Mouse (Mus musculus): ENCODE results near the gene Cd207.
"Not testable (repeated sequence)": the region's sequence is repeated elsewhere in the genome, so short reads cannot be mapped to it uniquely, and the experiment has no call there.

Cd207 gene

GRCm38 (mm10) chr6:83634631-83635030, 43.0 kb downstream of the Cd207 start:
- in situ Hi-C loops (cut with MboI; ENCODE audit: low pct_unique_long_range_greater_than_20kb in 1 of 2, low sequenced_read_pairs in 2 of 2, unreplicated experiment in 1 of 2) = not testable (repeated sequence)

DNA sequence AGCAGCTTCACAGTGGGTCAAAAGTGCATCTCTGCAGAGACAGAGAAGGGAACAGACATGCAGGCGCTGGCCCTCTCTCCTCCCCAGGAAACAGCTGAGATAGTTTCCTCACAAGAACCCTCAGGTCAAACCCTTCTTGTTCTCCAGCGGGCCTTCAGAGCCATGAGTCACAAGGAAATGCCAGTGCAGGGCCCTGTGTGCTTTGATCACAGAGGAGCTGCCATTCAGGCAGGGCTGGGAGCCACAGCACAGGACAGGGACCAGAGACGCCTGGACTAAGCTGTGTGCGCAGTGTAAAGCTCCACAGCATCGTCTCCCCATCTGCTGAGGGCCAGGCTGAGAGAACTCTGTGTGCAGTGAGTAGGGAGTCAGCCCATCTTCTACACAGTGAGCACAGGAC, 43.6 kb downstream of the Cd207 start:
- in situ Hi-C loops (cut with MboI; ENCODE audit: low pct_unique_long_range_greater_than_20kb in 1 of 2, low sequenced_read_pairs in 2 of 2, unreplicated experiment in 1 of 2) = not testable (repeated sequence)

GRCm38 (mm10) chr6:83631815-83632214, 45.8 kb downstream of the Cd207 start:
- in situ Hi-C loops (cut with MboI; ENCODE audit: low pct_unique_long_range_greater_than_20kb in 1 of 2, low sequenced_read_pairs in 2 of 2, unreplicated experiment in 1 of 2) = no loop called here

- in situ Hi-C loops (cut with MboI; ENCODE audit: low pct_unique_long_range_greater_than_20kb in 1 of 2, low sequenced_read_pairs in 2 of 2, unreplicated experiment in 1 of 2) = no loop called here
Measured at GRCm38 (mm10) chr6:83626781-83627180, 50.9 kb downstream of the Cd207 start.

Measured in mouse embryonic stem cell (cell line).